Mouse (Mus musculus): Measurements from ENCODE around the gene Rsph14.

DNA sequence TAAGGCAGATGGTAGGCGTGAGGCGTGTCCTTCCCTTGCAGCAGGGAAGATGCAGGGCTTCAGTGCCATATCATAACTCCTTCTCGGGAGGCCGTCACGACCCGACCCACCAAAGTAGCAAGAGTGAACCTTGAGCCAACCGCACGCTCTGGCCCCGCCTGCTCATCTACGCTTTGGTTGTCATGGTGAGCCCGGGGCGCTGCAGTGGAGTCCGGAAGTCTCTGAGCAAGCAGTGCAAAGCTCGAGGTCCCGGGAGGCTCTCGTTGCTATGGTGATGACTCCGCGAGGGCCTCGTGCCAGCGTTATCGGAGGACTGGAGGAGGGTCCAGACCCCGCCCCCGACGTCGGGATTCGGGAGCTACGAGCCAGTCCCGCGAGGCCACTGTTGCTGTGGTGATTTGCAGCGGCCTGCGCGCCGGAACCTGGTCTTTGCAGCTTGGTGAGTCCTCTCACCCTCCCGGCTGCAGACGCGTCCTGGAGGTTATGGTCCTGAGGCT, 4.5 kb upstream of the Rsph14 start, which contains the start of gene Rab36:
- TF ChIP-seq POLR2A (IDR thresholded peaks at IDR 0.05; ENCODE audit: extremely low read depth, insufficient read depth, low read length) (peak; percentile 24; the same call in 1 of the 2 replicates), CTCF (IDR thresholded peaks at IDR 0.05; ENCODE audit: extremely low read depth, insufficient read depth, low read length) (no peak)

Measured in cortical plate, adult 2 months (tissue).